Mouse (Mus musculus) gastrocnemius, postnatal 14 days (tissue): ENCODE measurements around the gene Nif3l1. TPM values are rescaled to one million over a fixed set of nuclear protein-coding genes. Genes with fewer than 3 reads are reported as not detected.

Source experiments
- DNase-seq: peaks from one replicate; pipeline ENCODE4 v3.0.0; 2021; ENCODE audit warnings: mixed read lengths
- intact Hi-C: fragments of 180-260 bp; cut with DNase I; formaldehyde crosslinking; loops from one replicate; pipeline ENCODE4 v1.15.1; 2025; ENCODE audit warnings: low total_unique reads
- total RNA-seq, 2 experiments: library from RNA; stranded (reverse); gene quantifications; 2 replicates each; pipeline ENCODE4 v1.2.3; 2021

Nif3l1 gene
- total RNA-seq, 2 experiments from 2014 or later, result 9.3 to 9.5 TPM

- intact Hi-C loops, result no loop called here
- DNase-seq, result no peak
These were observed 2.8 kb downstream of the Nif3l1 start for GRCm38 (mm10) chr1:58447766-58448165.

GRCm38 (mm10) chr1:58448396-58448795, 3.4 kb downstream of the Nif3l1 start:
- intact Hi-C loops, result no loop called here
- DNase-seq, result no peak

DNA sequence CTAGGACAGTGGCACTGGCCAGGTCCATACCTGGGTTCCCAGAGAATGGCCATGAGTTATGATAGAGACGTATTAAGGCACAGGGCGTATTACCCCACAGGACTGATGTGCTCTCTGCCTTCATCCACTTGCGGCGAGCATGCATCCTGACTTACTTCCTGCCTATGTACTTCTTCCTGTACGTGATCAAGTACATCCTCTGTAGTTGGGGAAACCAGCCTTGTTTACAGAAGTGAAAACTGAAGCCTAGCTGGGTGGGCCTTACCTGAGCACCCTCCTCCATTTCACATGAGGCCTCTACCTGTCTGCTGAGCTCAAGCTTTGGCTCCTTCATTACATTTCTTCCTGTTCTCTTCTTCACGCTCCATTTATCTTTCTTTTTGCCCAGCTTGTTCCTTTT, 9.4 kb downstream of the Nif3l1 start:
- DNase-seq, result no peak
- intact Hi-C loops, result no loop called here

- intact Hi-C loops, result no loop called here
- no peak for DNase-seq
These were observed 13.2 kb downstream of the Nif3l1 start for GRCm38 (mm10) chr1:58458175-58458574.

GRCm38 (mm10) chr1:58458867-58459266, 13.9 kb downstream of the Nif3l1 start:
- no peak for DNase-seq
- intact Hi-C loops, result no loop called here

DNA sequence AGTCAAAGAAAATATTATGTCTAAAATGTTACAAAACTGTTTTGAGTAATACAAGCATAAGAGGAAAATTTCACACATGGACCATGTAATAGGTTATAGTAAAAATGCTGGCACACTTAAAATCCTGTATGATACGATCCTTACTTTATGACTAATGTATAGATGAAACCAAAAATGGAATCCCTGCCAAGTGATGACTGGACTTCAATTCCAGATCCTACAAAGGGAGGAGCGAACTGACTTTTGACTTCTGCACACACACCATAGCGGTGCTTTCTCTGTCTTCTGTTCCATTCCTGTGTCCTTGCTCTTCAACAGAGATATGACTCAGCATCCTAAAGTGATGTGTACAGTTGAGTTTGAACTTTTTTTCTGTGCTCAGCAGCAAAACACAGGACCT, 15.6 kb downstream of the Nif3l1 start:
- intact Hi-C loops, result no loop called here
- DNase-seq, result no peak

DNA sequence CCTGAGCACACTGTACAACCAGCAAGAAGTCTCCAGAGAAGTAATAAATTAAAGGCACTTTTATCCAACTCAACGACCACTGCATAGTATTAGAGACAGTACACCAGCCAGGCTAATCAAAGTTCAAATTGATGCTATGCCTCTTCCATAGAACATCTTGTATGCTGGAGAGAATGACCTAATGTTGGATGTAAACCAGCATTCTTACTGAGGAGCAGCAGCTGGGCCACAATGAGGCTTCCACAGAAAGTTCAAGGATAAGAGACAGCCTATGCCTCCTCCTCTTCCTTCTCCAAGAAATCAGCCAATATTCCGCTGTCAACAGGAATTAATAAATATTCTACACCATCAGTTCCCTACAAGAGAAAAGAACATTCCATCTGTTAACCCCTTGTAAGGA, 19.0 kb downstream of the Nif3l1 start:
- intact Hi-C loops, result no loop called here
- DNase-seq, result no peak

DNA sequence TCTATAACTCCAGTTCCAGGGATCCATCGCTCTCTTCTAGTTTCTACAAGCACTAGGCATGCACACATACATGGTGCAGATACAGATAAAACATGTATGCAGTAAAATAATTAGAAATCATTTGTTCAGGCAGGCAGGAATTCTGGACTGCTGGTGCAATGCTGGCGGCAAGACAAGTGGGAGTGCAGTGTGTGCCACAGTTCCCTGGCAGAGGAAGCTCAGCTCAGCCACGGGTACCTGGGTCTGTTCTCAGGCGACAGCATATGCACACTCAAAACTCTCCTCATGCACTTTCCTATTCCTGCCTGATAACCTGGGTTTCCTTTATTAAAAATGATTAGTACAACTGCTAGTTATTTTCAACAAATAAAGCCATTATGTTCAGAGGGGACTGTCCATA, 20.1 kb downstream of the Nif3l1 start:
- intact Hi-C loops, result no loop called here
- DNase-seq, result no peak

DNA sequence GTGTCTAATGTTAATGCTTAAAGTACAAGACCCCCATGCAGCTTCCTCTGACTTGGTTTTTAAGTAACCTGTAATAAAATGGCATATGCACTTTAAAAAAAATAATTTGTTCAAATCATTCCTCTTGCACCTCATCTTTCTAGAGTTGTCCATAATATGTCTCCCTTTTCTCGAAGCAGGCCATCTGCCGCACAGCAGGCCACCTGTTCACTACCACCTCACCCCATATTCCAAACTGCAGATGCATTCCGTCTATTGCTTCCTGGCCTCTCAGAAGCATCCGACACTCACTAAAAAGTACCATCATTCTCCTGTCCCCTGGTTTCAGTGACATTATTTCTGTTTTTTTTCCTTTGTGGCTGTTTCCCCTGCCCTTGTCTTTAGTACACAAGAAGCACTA, 20.6 kb downstream of the Nif3l1 start:
- intact Hi-C loops, result no loop called here
- DNase-seq, result no peak

DNA sequence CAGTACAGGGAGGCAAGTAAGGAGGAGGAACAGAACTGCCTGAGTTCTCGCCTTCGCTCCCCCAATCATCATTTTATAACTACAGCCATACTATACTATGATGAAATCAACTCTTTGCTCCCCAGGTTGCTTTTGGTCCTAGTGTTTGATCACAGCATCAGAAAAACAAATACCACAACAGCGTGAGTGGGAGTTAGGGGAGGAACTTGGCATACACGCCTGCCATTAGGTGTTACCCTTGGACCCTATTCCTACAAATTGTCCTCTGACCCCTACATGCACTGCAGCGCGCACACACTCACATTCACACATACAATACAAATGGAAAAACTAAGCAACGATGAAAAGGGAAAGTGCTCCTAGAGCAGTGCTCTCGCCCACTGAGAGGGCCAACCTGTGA, 30.7 kb downstream of the Nif3l1 start:
- intact Hi-C loops, result no loop called here
- no peak for DNase-seq

DNA sequence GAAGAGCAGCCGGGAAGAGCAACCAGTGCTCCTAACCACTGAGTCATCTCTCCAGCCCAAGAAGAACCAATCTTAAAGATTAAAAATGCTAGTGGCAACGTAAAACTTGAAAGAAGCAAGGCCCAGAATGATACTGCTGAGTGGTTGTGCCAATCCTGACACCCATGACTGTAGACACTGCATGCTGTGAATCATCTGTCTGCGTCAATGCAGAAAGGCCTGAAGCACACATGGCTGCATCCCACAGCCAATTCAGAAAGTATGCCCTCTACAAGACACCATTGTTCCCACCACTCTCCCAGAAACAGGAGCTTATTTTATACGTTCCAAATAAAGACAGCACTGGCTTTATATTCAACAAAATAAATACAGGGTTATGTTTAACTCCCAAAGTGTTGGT, 37.7 kb downstream of the Nif3l1 start:
- DNase-seq, result no peak
- intact Hi-C loops, result no loop called here

GRCm38 (mm10) chr1:58495603-58496002, 50.7 kb downstream of the Nif3l1 start:
- DNase-seq, result no peak
- intact Hi-C loops, result no loop called here

DNA sequence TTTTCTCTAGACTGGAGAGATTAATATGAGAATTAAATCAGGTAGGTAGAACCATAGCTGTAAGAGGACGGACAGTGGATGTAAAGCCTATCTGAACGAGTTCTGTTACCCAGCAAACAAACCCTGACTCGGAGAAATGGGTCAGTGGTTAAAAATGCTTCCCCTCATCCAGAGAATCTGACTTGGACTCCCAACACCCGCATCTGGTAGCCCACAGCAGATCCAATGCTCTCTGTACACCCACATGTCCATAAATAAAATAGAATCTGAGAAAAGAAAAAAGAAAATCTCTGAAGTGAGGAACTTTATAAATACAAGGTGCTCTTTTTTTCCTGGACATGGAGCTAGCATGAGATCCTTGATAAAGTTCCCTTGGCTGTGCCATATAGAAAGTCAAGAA, 52.7 kb downstream of the Nif3l1 start:
- intact Hi-C loops, result no loop called here

DNA sequence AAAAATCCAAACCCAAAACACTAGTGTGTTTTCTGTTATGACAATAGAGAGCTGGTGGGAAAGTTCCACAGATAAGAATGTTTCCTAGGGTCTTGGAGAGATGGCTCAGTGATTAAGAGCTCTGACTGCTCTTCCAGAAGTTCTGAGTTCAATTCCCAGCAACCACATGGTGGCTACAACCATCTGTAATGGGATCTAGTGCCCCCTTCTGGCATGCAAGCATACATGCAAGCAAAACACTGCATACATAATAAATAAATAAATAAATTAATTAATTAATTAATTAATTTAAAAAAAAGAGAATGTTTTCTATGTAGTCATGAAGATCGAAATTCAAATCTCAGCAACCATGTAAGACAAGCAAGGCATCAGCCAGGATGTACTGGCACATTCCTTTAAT, 53.8 kb downstream of the Nif3l1 start:
- no peak for DNase-seq
- intact Hi-C loops, result no loop called here

More for the DNA sequence above, 52.7 kb downstream of the Nif3l1 start:
- DNase-seq, result no peak

- intact Hi-C loops, result no loop called here
- no peak for DNase-seq
These were observed 58.2 kb downstream of the Nif3l1 start for GRCm38 (mm10) chr1:58503134-58503533.

GRCm38 (mm10) chr1:58503793-58504370, 58.9 kb downstream of the Nif3l1 start:
- no peak for DNase-seq
- intact Hi-C loops, result no loop called here

DNA sequence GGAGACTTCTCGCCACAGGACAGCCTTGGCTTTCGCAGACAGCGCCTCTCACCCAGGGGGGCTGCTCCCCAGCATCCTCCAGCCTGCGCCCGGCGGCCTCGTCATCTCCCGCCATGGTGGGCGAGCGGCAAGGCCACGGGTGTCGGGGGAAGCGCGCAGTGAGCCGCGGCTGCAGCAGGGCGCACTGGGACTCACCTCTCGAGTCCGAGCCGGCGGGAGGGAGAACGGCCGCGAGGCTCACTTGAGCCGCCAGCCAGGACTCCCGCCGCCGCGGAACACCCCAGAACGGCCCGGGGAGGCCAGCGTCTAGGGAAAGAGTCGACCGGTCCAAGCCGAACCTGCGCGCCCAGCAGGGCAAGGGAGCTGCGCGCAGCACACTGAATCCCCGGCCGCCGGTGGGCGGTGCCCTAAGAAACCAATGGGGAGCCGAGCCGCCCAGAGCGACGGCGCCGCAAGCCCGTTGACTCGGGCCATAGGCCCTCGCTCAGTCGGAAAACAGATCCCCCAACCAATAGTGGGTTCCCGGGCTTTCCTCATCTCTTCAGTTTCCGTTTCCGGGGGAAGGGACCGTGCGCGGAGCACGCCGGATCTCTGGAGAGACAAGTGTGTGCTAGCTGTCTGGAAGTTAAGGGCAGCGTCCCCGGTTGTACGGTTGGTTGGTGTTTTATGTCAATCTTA, 59.8 kb downstream of the Nif3l1 start, which contains the start of gene Orc2:
Orc2 (minus strand) TSS at position 533 of the 678 bp plus-strand sequence.
- DNase-seq, result peak; percentile 92
- intact Hi-C loops, result no loop called here

GRCm38 (mm10) chr1:58507249-58507648, 62.3 kb downstream of the Nif3l1 start:
- DNase-seq, result no peak
- intact Hi-C loops, result no loop called here
